Mouse (Mus musculus): ENCODE results near the gene Tlk1.

GRCm38 (mm10) chr2:70867231-70867630, 41.7 kb upstream of the Tlk1 start:
- TF ChIP-seq CTCF (conservative IDR thresholded peaks at IDR 0.05; ENCODE audit: insufficient read depth, insufficient read length, low read depth, low read length) (no peak), POLR2A (IDR thresholded peaks at IDR 0.05; ENCODE audit: low read depth, low read length) (no peak)
